Mouse (Mus musculus) lung, postnatal 0 days (tissue): ENCODE results near the gene Fam71d. TPM values are rescaled to one million over a fixed set of nuclear protein-coding genes. Genes with fewer than 3 reads are reported as not detected.

Experiments
- ATAC-seq: fragments of 200-750 bp; cut with Nextera tagmentation; 2 replicates; pipeline ENCODE4 v1.8.0; 2017; ENCODE audit warnings: moderate library complexity
- DNase-seq: peaks from one replicate; pipeline ENCODE4 v3.0.0-alpha.2; 2016; ENCODE audit warnings: low spot score
- H3K27ac ChIP-seq: fragments of 300-500 bp; sonication (generic); 2 replicates; pipeline ENCODE4 v1.5.1; 2014; ENCODE audit warnings: antibody characterized with exemption, mild to moderate bottlenecking, low read length, mixed read lengths
- H3K27me3 ChIP-seq: fragments of 300-500 bp; sonication (generic); replicated peaks from 2 replicates; pipeline ENCODE4 v1.6.1; 2014; ENCODE audit warnings: low read length, mixed read lengths; ENCODE audit not compliant: insufficient read depth
- H3K36me3 ChIP-seq: fragments of 300-500 bp; sonication (generic); 2 replicates; pipeline ENCODE4 v1.6.1; 2014; ENCODE audit warnings: low read length, mixed read lengths; ENCODE audit not compliant: insufficient read depth
- H3K4me1 ChIP-seq: fragments of 300-500 bp; sonication (generic); 2 replicates; pipeline ENCODE4 v1.6.1; 2014; ENCODE audit warnings: antibody characterized with exemption, low read depth, low read length, mixed read lengths; ENCODE audit not compliant: insufficient read depth
- H3K4me2 ChIP-seq: fragments of 300-500 bp; sonication (generic); replicated peaks from 2 replicates; pipeline ENCODE4 v1.6.1; 2014; ENCODE audit warnings: low read depth, mild to moderate bottlenecking, low read length, moderate library complexity, mixed read lengths
- H3K4me3 ChIP-seq: fragments of 300-500 bp; sonication (generic); 2 replicates; pipeline ENCODE4 v1.5.1; 2014; ENCODE audit warnings: low read depth, low read length
- H3K9ac ChIP-seq: fragments of 300-500 bp; sonication (generic); replicated peaks from 2 replicates; pipeline ENCODE4 v1.6.1; 2014; ENCODE audit warnings: low read depth, mild to moderate bottlenecking
- H3K9me3 ChIP-seq: fragments of 300-500 bp; sonication (generic); 2 replicates; pipeline ENCODE4 v1.6.1; 2016; ENCODE audit warnings: low read length, mixed read lengths
- CTCF ChIP-seq: IDR thresholded peaks from 2 replicates; pipeline ENCODE4 v1.5.1; 2016; ENCODE audit warnings: antibody characterized with exemption, mild to moderate bottlenecking
- EP300 ChIP-seq: IDR thresholded peaks from 2 replicates; pipeline ENCODE4 v1.6.1; 2016; ENCODE audit warnings: antibody characterized with exemption, mild to moderate bottlenecking, control low read depth
- WGBS: fragments of 180-500 bp; shearing (Covaris S2); extraction: QIAGEN DNeasy Blood & Tissue Kit; methylation state at CpG from one replicate; pipeline ENCODE4 v1.1.7; 2014; 5-methylcytosine and 5-hydroxymethylcytosine counted together
- polyA plus RNA-seq: library from polyadenylated mRNA; unstranded; fragments of >200 nt; fragmentation: Nextera tagmentation; extraction: Ambion mirVana; gene quantifications from 2 replicates; pipeline ENCODE4 v1.2.1, GENCODE M21; 2015

Gene Fam71d
- polyA plus RNA-seq, 1 experiment from 2014 or later: 0.17 TPM

- Histone ChIP-seq H3K27ac (peak overlapping the region; percentile 97), H3K4me2 (peak overlapping the region; percentile 71), H3K4me1 (peaks cover 4% of the 10 kb centered on the region; the same call in 1 of the 2 replicates), H3K27me3 (no peaks in the 10 kb centered on the region), H3K36me3 (no peaks in the 10 kb centered on the region), H3K9ac (peak overlapping the region; percentile 87), H3K9me3 (no peaks in the 10 kb centered on the region), H3K4me3 (peak overlapping the region; percentile 93)
- ATAC-seq (peak; percentile 19), DNase-seq (peak; percentile 83)
- TF ChIP-seq EP300 (no peak), CTCF (0 out of 2 replicates have a peak, but pooled peaks have one; percentile 6)
- 0% methylated on average over 25 of the region's 25 CpGs for WGBS
Observed at GRCm38 (mm10) chr12:78749378-78749801, 58.1 kb downstream of the Fam71d start.

- H3K36me3 ChIP-seq: no peaks in the 10 kb centered on the region
- no peak overlapping the region for H3K4me2 ChIP-seq
- H3K27ac ChIP-seq: no peak overlapping the region
- no peak overlapping the region for H3K9ac ChIP-seq
- H3K4me1 ChIP-seq: no peaks in the 10 kb centered on the region
- ATAC-seq (no peak), DNase-seq (no peak)
- H3K27me3 ChIP-seq: no peaks in the 10 kb centered on the region
- no peak overlapping the region for H3K4me3 ChIP-seq
- no peaks in the 10 kb centered on the region for H3K9me3 ChIP-seq
- no peak for TF ChIP-seq CTCF
- no peak for TF ChIP-seq EP300
Observed at GRCm38 (mm10) chr12:78761979-78762378, 70.6 kb downstream of the Fam71d start.

- Histone ChIP-seq H3K36me3 (no peaks in the 10 kb centered on the region), H3K27ac (no peak overlapping the region), H3K4me2 (no peak overlapping the region), H3K4me1 (no peaks in the 10 kb centered on the region; the same call in 1 of the 2 replicates), H3K9me3 (no peaks in the 10 kb centered on the region), H3K27me3 (no peaks in the 10 kb centered on the region), H3K9ac (no peak overlapping the region), H3K4me3 (no peak overlapping the region)
- WGBS: 60% methylated on average over 6 of the region's 6 CpGs
- TF ChIP-seq EP300 (no peak), CTCF (no peak)
- DNase-seq: peak; percentile 27
- ATAC-seq: peak; percentile 56
Observed at GRCm38 (mm10) chr12:78769031-78769713, 77.8 kb downstream of the Fam71d start.

GRCm38 (mm10) chr12:78773211-78773610, 81.9 kb downstream of the Fam71d start:
- no peak for DNase-seq
- Histone ChIP-seq H3K4me3 (no peak overlapping the region), H3K4me1 (no peaks in the 10 kb centered on the region; the same call in 1 of the 2 replicates), H3K27ac (no peak overlapping the region), H3K9ac (no peak overlapping the region), H3K27me3 (no peaks in the 10 kb centered on the region), H3K9me3 (no peaks in the 10 kb centered on the region), H3K4me2 (no peak overlapping the region), H3K36me3 (no peaks in the 10 kb centered on the region)
- no peak for TF ChIP-seq CTCF
- no peak for TF ChIP-seq EP300
- WGBS: 46% methylated on average over 2 of the region's 2 CpGs
- no peak for ATAC-seq

GRCm38 (mm10) chr12:78777916-78778315, 86.6 kb downstream of the Fam71d start:
- Histone ChIP-seq H3K27me3 (no peaks in the 10 kb centered on the region), H3K4me1 (no peaks in the 10 kb centered on the region; the same call in 1 of the 2 replicates), H3K9ac (no peak overlapping the region), H3K36me3 (no peaks in the 10 kb centered on the region), H3K4me3 (no peak overlapping the region), H3K4me2 (no peak overlapping the region), H3K9me3 (no peaks in the 10 kb centered on the region), H3K27ac (no peak overlapping the region)
- DNase-seq: no peak
- TF ChIP-seq CTCF: no peak
- no peak for TF ChIP-seq EP300
- 52% methylated on average over 2 of the region's 2 CpGs for WGBS
- no peak for ATAC-seq

- no peak for TF ChIP-seq CTCF
- no peak for TF ChIP-seq EP300
- no peaks in the 10 kb centered on the region for H3K36me3 ChIP-seq
- H3K9ac ChIP-seq: no peak overlapping the region
- 0 out of 2 replicates have a peak, but pooled peaks have one; percentile 12 for ATAC-seq
- peak overlapping the region; percentile 16 for H3K27ac ChIP-seq
- no peak overlapping the region for H3K4me3 ChIP-seq
- no peaks in the 10 kb centered on the region for H3K9me3 ChIP-seq
- H3K4me2 ChIP-seq: no peak overlapping the region; the same call in 1 of the 2 replicates
- DNase-seq: peak; percentile 45
- no peaks in the 10 kb centered on the region for H3K4me1 ChIP-seq
- WGBS: 55% methylated on average over 4 of the region's 4 CpGs
- H3K27me3 ChIP-seq: no peaks in the 10 kb centered on the region
Observed at GRCm38 (mm10) chr12:78778423-78779067, 87.2 kb downstream of the Fam71d start.

Other genes starting within 250 kb of the Fam71d start
- gene Mpp5, start 57.4 kb downstream of the Fam71d start, polyA plus RNA-seq: 26.9 and 36.0 TPM in 2 replicates
- gene Atp6v1d, start 170.1 kb downstream of the Fam71d start, polyA plus RNA-seq: 64.0 and 64.4 TPM in 2 replicates
- 77.7 and 85.6 TPM in 2 replicates for gene Eif2s1, start 170.3 kb downstream of the Fam71d start, polyA plus RNA-seq
- 2.6 and 2.8 TPM in 2 replicates for gene Plek2, start 215.4 kb downstream of the Fam71d start, polyA plus RNA-seq